ENCODE assay signal across 8 mouse cellular contexts in the genomic region with DNA sequence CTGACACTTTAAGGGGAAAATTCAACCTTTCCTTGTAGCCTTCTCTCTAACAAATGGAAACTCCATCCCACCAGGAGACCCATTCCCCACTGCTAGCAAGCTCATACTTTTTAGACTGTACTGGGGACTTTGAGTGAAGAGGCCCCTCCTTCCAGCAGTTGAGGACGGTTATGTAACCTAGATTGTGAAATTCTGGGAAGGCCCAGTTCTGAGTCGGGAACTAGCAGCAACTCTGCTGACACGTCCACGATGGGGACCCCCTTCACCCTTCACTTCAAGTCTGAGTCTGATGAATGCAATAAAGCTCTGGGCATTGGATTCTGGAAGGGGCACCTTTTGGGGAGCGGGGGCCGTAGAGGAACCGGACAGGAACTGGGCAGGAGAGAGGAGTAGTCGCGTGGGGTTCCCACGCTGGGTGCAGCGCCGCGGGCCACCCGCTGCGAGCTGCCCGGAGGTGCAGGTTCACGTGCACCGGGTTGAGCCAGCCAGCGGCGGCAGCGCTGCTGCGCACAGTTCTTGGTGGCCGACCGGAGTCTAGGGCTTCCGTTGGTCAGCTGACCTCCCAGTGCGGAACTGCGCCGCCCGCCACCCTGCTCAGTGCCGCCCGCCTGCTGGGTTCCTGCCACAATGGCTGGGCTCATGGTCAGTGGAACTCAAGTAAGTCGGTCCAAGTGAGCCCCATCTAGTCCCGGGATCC. TPM values are rescaled to one million over a fixed set of nuclear protein-coding genes. Genes with fewer than 3 reads are reported as not detected.
DNase-seq lines count a peak whose midpoint lies in the region; ATAC-seq lines count a peak whose summit lies in the region.

TSS of gene Lrmda (plus strand) at position 461 of the 697 bp plus-strand sequence.

- peak within 1 kb of the TSS; percentile 66 for H3K4me3 ChIP-seq in brown adipose tissue, adult 24 weeks (ENCODE audit: insufficient read depth, low read depth, low read length)

- H3K27ac ChIP-seq in brown adipose tissue, adult 24 weeks (replicated peaks; ENCODE audit: low read depth, low read length) = peak within 1 kb of the TSS; percentile 65

- peak; percentile 66 for DNase-seq in 3134 (ENCODE audit: extremely low read depth, insufficient read length, low spot score)
- DNase-seq in frontal cortex, postnatal 10 days (ENCODE audit: low spot score in 2 of 2) = peak; percentile 19 to 40
- peak; percentile 21 to 54 for DNase-seq in layer of hippocampus, postnatal 10 days (ENCODE audit: low spot score in 2 of 2)
- DNase-seq in lung, postnatal 10 days = peak; percentile 86
- DNase-seq in ovary, postnatal 10 days (ENCODE audit: low spot score) = peak; percentile 52
- DNase-seq in thymus, postnatal 0 days (ENCODE audit: low spot score) = peak; percentile 25

- peaks cover 6% of the 10 kb centered on the region; the same call in 1 of the 2 replicates for H3K4me1 ChIP-seq in brown adipose tissue, adult 24 weeks (ENCODE audit: control insufficient read depth, insufficient read depth, insufficient read length, low read length)

- ATAC-seq in hematopoietic stem cell, adult 5-6 weeks (replicated peaks in 1 of 2; ENCODE audit: insufficient read depth in 1 of 2, low FRiP score in 2 of 2, low TSS enrichment in 1 of 2, low read depth in 1 of 2, poor library complexity in 2 of 2, severe bottlenecking in 2 of 2) = peak; percentile 35 to 77

RNA-seq across cellular contexts. Expression of gene Lrmda, which starts in this region (rescaled TPM):
- 12.9 and 15.7 TPM in 2 replicates for polyA plus RNA-seq in brown adipose tissue, adult 24 weeks (2012; ENCODE audit: insufficient read depth, insufficient read length, missing spikeins)
- total RNA-seq in hematopoietic stem cell, adult 5-6 weeks (2017) = 23.9 and 35.8 TPM in 2 replicates
- under 1 TPM; 0.57 to 0.62 TPM for total RNA-seq in layer of hippocampus, postnatal 10 days (2021)
- 0.21 and 0.32 TPM in 2 replicates for polyA plus RNA-seq in thymus, postnatal 0 days (2015; fragmentation: Nextera tagmentation; extraction: Ambion mirVana)

Comparison
In these comparisons a context has a peak if more than half of its experiments do, and no peak if none do; other contexts are left out.
1. Peak in every context shown above with its lines: DNase-seq, ATAC-seq, H3K4me3 ChIP-seq and H3K27ac ChIP-seq.
2. RNA of gene Lrmda (total RNA-seq): 23.9 to 35.8 TPM in hematopoietic stem cell, adult 5-6 weeks; 0.57 to 0.62 TPM in layer of hippocampus, postnatal 10 days; every median in the first group is over 10 times any median in the second.
3. RNA of gene Lrmda (polyA plus RNA-seq): 12.9 to 15.7 TPM in brown adipose tissue, adult 24 weeks; 0.21 to 0.32 TPM in thymus, postnatal 0 days; every median in the first group is over 10 times any median in the second.
4. Peak in DNase-seq in layer of hippocampus, postnatal 10 days; RNA of the gene not detected or under 1 TPM.
5. Peak in DNase-seq in thymus, postnatal 0 days; RNA of the gene not detected or under 1 TPM.
6. DNase-seq: peak in every context shown above with its lines; median percentile 86 in lung, postnatal 10 days; 66 in 3134; 52 in ovary, postnatal 10 days; 38 in layer of hippocampus, postnatal 10 days; 30 in frontal cortex, postnatal 10 days; 25 in thymus, postnatal 0 days.